ENCODE assay signal across 22 mouse cellular contexts in the genomic region with DNA sequence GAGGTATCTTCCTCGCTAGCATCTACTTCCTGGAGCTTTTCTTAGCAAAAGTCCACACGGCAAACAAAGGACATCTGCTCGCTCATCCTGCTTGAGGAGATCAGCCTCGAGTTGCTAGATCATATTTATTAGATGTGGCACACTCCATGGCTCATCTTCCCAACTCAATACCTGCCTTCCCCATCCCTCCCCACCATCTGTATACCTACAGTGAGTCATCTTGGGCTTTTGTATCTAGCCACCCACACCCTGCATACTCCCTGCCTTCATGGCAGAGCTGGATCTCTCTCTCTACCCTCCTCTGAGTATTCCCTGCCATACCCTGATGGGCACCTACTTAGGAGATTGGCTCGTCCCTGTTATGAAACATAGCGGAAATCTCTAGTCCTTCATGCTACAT. TPM values are rescaled to one million over a fixed set of nuclear protein-coding genes. Genes with fewer than 3 reads are reported as not detected.
A peak's percentile ranks its signal among the peaks of the same experiment; 100 is the strongest.
DNase-seq lines count a peak whose midpoint lies in the region.
"Had no signal": no experiment of that assay in that cellular context is flagged by ENCODE, and none has a peak within 500 bp of the region (broad histone marks: within the 10 kb centered on the region; RNA-seq: fewer than 3 reads in every experiment).

No protein-coding gene starts in this region.

- DNase-seq in layer of hippocampus, adult 9-11 months: peak; percentile 67
- DNase-seq in layer of hippocampus, postnatal 10 days (ENCODE audit: low spot score in 2 of 2): no peak
- DNase-seq in right cerebral cortex, adult 18-20 months: peak; percentile 63
- DNase-seq in right cerebral cortex, postnatal 14 days: no peak
- DNase-seq in brain, adult 2 months (ENCODE audit: low read depth, low spot score): peak; percentile 84
- peak; percentile 63 for DNase-seq in telencephalon, adult 2 months (ENCODE audit: low read depth, low spot score)
- DNase-seq: adrenal gland, adult 2 months; adrenal gland, postnatal 36 days; B cell, adult 2 months; cerebellum, adult 2 months; cerebellum, postnatal 14 days; gastrocnemius, postnatal 10 days; heart, postnatal 14 days; kidney, adult 2 months; kidney, postnatal 36 days; retina, postnatal 1 day; spleen, adult 18-20 months had no signal

RNA-seq across cellular contexts. Expression of a gene that starts 19.8 kb away (rescaled TPM):
- under 1 TPM; 0.38 to 0.59 TPM for total RNA-seq in layer of hippocampus, postnatal 10 days (2021)
- total RNA-seq: adrenal gland, adult 2 months; adrenal gland, postnatal 36 days; heart, adult 8-10 months; hindbrain, postnatal 0 days; megakaryocyte progenitor cell, adult 5-6 weeks had no signal

RNA-seq across cellular contexts. Expression of a gene that starts 30.5 kb away (rescaled TPM):
- total RNA-seq in layer of hippocampus, postnatal 10 days (2021): 10 to 100 TPM; 27.3 to 29.9 TPM

RNA-seq across cellular contexts. Expression of a gene that starts 40.7 kb away (rescaled TPM):
- under 1 TPM; 0.13 to 0.48 TPM for total RNA-seq in layer of hippocampus, postnatal 10 days (2021)
- total RNA-seq: left cerebral cortex, adult 18-20 months; left cerebral cortex, postnatal 25 days; megakaryocyte progenitor cell, adult 5-6 weeks had no signal

Comparison
In these comparisons a context has a peak if more than half of its experiments do, and no peak if none do; other contexts are left out.
1. DNase-seq: peak in layer of hippocampus, adult 9-11 months (single experiment), right cerebral cortex, adult 18-20 months (single experiment), brain, adult 2 months (single experiment) and telencephalon, adult 2 months (single experiment); none in layer of hippocampus, postnatal 10 days (0 of 2) and right cerebral cortex, postnatal 14 days (single experiment).